Mouse (Mus musculus) embryonic facial prominence, embryonic 10.5 days (tissue): ENCODE data around the gene Ubap2. TPM values are rescaled to one million over a fixed set of nuclear protein-coding genes. Genes with fewer than 3 reads are reported as not detected.

Experiments used
- DNase-seq: peaks from one replicate; pipeline ENCODE4 v3.0.0-alpha.2; 2017; ENCODE audit warnings: low spot score
- H3K27ac ChIP-seq: fragments of 300-500 bp; sonication (generic); replicated peaks from 2 replicates; pipeline ENCODE4 v1.5.1; 2016; ENCODE audit warnings: mild to moderate bottlenecking
- H3K27me3 ChIP-seq: fragments of 300-500 bp; sonication (generic); replicated peaks from 2 replicates; pipeline ENCODE4 v1.6.1; 2016; ENCODE audit warnings: low read depth, mild to moderate bottlenecking; ENCODE audit not compliant: poor library complexity, severe bottlenecking
- H3K36me3 ChIP-seq: fragments of 300-500 bp; sonication (generic); replicated peaks from 2 replicates; pipeline ENCODE4 v1.6.1; 2016; ENCODE audit warnings: mild to moderate bottlenecking, moderate library complexity
- H3K4me1 ChIP-seq: fragments of 300-500 bp; sonication (generic); 2 replicates; pipeline ENCODE4 v1.6.1; 2016
- H3K4me3 ChIP-seq: fragments of 300-500 bp; sonication (generic); 2 replicates; pipeline ENCODE4 v1.5.1; 2016; ENCODE audit warnings: mild to moderate bottlenecking, moderate library complexity
- H3K9me3 ChIP-seq: fragments of 300-500 bp; sonication (generic); 2 replicates; pipeline ENCODE4 v1.6.1; 2016; ENCODE audit warnings: mild to moderate bottlenecking
- whole genome bisulfite sequencing: fragments of 180-500 bp; shearing (Covaris S2); methylation state at CpG from one replicate; pipeline ENCODE4 v1.1.7; 2016; 5-methylcytosine and 5-hydroxymethylcytosine counted together
- polyA plus RNA-seq: library from polyadenylated mRNA; unstranded; fragments of >200 nt; fragmentation: Nextera tagmentation; extraction: Ambion mirVana; gene quantifications from 2 replicates; pipeline ENCODE4 v1.2.1, GENCODE M21; 2016

The Ubap2 gene
- polyA plus RNA-seq, 1 experiment from 2014 or later, result 95.7 TPM

DNA sequence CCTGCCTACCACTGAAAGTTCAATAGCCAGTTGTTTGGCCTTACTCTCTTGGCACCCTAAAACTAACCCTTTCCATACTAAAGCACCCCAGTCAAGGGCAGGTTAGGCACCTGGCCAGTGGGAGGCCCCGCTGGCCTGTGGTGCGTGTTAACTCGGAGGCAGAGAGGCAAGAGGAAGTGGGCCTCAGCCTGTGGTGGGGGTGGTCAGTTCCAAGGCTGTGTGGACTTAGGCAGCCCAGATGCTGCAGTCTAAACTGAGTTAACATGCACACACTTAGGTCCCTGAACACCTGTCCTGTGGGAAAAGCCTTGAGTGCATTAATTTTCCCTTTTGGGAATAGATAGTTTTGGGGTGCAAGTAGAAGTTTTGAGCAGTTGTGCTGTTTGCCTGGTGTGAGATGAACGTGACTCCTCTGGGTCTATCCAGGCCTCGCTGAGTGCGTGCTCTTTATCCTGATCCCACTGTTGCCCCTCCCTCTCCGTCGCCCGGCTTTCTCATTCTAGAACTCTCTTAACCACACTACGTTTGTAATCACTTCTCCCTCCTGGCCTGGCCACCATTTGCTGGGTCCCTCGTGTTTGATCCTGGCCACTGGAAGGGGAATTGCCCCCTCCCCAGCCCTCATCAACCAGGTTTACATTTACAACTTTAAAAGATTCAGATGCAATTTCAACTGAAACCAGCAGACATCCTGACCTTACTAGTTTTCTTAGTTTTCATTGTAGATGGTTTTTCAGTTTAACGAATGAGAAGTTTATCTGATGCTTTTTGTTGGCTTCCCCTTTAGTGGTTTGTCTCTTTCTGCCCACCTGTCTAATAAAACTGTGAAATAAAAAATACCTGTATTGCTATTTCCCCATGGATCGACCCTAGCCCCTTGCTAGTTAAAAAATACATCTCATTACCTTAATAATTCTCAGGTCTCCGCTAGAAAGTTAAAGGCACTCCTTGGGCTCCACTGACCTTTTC, 82.1 kb downstream of the Ubap2 start:
- no peak overlapping the region for H3K27ac ChIP-seq
- 76% methylated on average over 14 of the region's 14 CpGs for WGBS
- H3K9me3 ChIP-seq, result no peaks in the 10 kb centered on the region
- no peaks in the 10 kb centered on the region for H3K27me3 ChIP-seq
- H3K36me3 ChIP-seq, result peaks cover 99% of the 10 kb centered on the region
- no peaks in the 10 kb centered on the region for H3K4me1 ChIP-seq
- no peak for DNase-seq
- H3K4me3 ChIP-seq, result no peak overlapping the region

DNA sequence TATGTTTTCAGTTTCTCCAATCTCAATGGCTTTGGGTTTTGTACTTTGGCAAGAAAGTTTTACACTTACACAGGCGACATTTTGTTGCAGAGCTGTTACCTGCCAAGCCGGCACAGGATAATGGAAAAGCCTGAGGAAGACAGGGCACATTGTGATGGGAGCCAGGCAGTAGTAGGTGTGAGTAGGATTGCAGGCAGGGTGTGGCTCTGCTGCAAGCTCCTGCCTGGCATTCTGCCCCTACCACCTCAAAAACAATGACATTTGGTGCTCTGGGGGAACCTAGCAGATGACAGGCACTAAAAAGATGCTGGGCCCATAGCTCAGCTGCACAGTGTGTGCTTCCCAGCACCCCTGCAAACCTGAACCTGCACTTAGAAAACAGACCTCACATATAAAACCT, 85.1 kb downstream of the Ubap2 start:
- H3K9me3 ChIP-seq, result no peaks in the 10 kb centered on the region
- H3K4me3 ChIP-seq, result no peak overlapping the region
- peaks cover 99% of the 10 kb centered on the region for H3K36me3 ChIP-seq
- H3K27ac ChIP-seq, result no peak overlapping the region
- H3K27me3 ChIP-seq, result no peaks in the 10 kb centered on the region
- H3K4me1 ChIP-seq, result no peaks in the 10 kb centered on the region
- 91% methylated on average over 2 of the region's 2 CpGs for WGBS
- DNase-seq, result no peak

DNA sequence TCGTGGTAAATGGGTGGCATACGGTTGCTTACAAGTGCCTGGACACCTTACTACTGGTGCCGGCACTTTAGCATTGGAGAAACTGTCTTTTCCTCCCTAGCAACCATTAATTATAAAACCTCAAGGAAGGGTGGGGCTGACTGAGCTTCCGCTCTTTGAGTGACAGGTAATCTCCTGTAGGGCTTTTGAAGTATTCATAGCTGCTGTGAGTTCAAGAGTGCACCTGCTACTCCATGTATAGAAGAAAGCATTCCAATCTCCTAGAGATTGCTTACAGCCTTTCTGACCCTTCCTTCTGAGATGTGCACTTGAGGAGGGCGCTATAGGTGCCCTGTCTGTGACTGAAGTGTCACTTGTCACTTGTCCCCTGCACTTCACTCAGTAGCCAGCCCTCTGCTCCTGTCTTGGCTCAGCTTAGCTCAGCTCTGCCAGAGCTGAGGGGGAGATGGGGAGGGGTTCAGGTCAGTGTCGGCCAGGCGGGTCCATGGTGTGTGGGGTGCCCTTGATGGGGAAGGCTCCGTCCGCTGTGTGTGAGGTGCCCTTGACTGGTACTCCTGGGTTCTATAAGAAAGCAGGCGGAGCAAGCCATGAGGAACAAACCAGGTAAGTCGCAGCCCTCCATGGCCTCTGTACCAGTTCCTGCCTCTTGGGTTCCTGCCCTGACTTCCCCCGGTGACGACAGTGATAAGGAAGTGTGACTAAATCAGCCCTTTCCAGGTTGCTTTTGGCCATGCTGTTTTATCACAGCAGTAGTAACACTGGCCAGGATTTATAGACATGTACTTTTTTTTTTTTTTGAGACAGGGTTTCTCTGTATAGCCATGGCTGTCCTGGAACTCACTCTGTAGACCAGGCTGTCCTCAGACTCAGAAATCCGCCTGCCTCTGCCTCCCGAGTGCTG, 94.9 kb downstream of the Ubap2 start:
- Histone ChIP-seq H3K4me3 (no peak overlapping the region), H3K27me3 (no peaks in the 10 kb centered on the region), H3K9me3 (no peaks in the 10 kb centered on the region), H3K4me1 (no peaks in the 10 kb centered on the region), H3K36me3 (peaks cover 88% of the 10 kb centered on the region), H3K27ac (no peak overlapping the region)
- WGBS, result 92% methylated on average over 15 of the region's 15 CpGs
- no peak for DNase-seq

DNA sequence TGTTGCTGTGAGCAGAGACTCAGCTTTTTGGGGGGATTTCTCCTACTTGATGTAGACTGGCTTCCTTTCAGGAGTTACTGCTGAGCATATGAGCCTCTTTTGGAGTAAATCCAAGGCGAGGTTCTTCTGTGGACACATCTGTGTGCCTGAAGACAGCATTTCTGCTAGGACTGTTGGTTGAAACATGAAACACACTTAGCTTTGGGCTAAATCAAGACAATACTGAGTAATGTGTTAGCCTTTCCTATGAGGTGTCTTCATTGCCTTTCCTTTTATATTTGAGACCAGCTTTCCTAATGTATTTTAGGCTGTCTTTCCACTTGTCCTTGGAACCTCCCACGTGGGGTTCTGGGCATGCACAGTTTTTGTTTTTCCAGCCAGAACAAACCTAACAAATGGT, 100.3 kb downstream of the Ubap2 start:
- Histone ChIP-seq H3K27me3 (no peaks in the 10 kb centered on the region), H3K36me3 (peaks cover 71% of the 10 kb centered on the region), H3K27ac (no peak overlapping the region), H3K9me3 (no peaks in the 10 kb centered on the region), H3K4me1 (no peaks in the 10 kb centered on the region), H3K4me3 (no peak overlapping the region)
- WGBS, result 83% methylated on average over 2 of the region's 2 CpGs
- DNase-seq, result no peak

DNA sequence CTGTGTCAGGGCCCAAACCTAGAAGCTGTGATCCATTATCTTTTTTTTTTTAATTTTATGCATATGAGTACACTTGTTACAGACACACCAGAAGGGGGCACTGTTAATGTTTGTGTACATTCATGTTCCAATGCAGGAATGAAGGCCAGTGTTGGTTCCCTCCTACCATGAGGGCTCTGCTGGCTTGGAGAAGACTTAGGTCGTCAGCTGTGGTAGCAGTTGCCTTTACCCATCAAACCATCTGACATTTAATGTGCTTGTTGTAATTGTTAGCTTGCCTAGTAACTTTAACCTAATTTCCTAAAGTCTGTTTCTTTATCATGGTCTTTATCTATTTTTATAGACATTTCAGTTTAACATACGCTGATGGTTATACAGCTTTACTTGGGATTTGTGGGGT, 104.0 kb downstream of the Ubap2 start:
- H3K9me3 ChIP-seq, result no peaks in the 10 kb centered on the region
- H3K4me3 ChIP-seq, result no peak overlapping the region
- peaks cover 62% of the 10 kb centered on the region for H3K36me3 ChIP-seq
- no peaks in the 10 kb centered on the region for H3K27me3 ChIP-seq
- no peaks in the 10 kb centered on the region for H3K4me1 ChIP-seq
- DNase-seq, result no peak
- 85% methylated on average over 2 of the region's 2 CpGs for WGBS
- H3K27ac ChIP-seq, result no peak overlapping the region

DNA sequence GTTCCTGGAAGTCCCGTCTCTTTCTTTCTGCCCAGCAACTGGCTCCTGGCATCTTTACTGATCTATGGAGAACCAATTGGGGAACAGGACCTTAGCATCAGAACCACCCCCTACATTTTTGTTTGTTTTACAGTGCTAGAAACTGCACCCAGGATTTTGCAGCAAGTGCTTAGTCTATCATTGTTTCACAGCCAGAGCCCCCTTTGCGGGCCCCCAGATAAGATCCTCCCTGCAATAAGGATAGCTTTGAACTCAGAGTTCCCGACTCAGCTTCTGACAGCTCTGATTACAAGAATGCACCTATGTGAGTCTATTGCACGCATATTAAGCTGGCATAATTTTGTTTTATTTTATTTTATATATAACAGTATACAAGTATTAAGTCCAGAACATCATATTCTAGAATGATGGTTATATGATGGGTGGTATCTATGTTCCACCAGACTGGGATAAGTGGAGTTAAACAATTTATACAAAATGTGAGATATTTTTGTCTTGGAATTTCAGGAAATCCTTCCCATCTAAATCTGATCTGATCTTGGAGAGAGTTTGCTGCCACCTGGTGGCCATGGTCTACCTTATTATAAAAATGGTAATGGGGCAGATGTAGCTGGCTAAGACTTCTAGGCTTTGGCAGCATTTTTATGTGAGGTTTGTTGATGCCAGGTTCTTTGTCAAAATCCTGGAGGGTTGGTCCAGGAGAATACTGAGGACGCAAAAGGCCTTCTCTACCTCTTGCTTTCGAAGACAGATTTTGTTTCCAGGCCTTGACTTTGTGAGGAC, 109.1 kb downstream of the Ubap2 start:
- H3K9me3 ChIP-seq, result no peaks in the 10 kb centered on the region
- H3K4me1 ChIP-seq, result no peaks in the 10 kb centered on the region
- H3K27me3 ChIP-seq, result no peaks in the 10 kb centered on the region
- WGBS, result 80% methylated on average over 6 of the region's 6 CpGs
- H3K4me3 ChIP-seq, result no peak overlapping the region
- H3K36me3 ChIP-seq, result peaks cover 50% of the 10 kb centered on the region
- no peak overlapping the region for H3K27ac ChIP-seq
- DNase-seq, result peak; percentile 74

DNA sequence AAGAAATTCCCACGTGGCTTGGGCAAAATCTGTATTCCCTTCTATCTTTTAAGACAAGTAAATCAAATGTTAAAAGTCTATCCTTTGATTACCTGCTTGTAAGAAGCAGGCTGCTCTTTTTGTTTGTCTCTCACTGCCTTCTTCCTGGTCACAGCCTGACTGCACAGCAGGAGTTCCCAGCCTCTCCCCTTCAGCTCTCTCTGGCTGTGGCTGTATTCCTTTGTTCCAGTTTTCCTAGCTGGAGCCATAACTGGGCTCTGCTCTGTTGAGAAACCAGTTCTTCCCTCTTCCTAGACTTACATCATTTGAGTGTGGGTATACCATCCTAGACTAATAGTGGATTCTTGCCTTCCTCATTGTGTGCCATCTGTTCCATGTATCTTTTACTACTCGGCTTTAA, 110.0 kb downstream of the Ubap2 start:
- H3K27me3 ChIP-seq, result no peaks in the 10 kb centered on the region
- no peak overlapping the region for H3K4me3 ChIP-seq
- H3K27ac ChIP-seq, result no peak overlapping the region
- peaks cover 42% of the 10 kb centered on the region for H3K36me3 ChIP-seq
- WGBS, result 34% methylated on average over 2 of the region's 2 CpGs
- no peak for DNase-seq
- no peaks in the 10 kb centered on the region for H3K4me1 ChIP-seq
- H3K9me3 ChIP-seq, result no peaks in the 10 kb centered on the region

DNA sequence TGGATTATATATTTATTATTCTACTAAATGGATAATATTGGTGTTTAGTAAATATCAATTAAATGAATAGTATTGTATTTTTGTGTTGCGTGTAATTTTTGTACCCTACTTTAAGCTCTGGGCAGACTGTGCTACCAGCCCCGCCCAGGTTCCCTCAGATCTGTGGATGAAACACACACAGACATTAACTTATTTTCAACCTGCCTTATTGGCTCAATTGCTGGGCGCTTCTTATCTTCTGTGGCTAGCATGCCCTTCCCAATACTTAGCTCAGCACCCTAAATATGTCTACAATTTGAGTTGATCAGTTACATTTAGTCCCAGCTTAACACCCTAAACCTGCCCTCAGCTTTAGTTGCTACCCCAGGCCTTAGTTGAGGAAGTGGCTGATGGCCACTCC, 113.7 kb downstream of the Ubap2 start:
- no peaks in the 10 kb centered on the region for H3K27me3 ChIP-seq
- 94% methylated on average over 3 of the region's 3 CpGs for WGBS
- H3K36me3 ChIP-seq, result peaks cover 17% of the 10 kb centered on the region; the same call in 1 of the 2 replicates
- DNase-seq, result no peak
- no peak overlapping the region for H3K27ac ChIP-seq
- H3K4me1 ChIP-seq, result no peaks in the 10 kb centered on the region
- no peak overlapping the region for H3K4me3 ChIP-seq
- H3K9me3 ChIP-seq, result no peaks in the 10 kb centered on the region

DNA sequence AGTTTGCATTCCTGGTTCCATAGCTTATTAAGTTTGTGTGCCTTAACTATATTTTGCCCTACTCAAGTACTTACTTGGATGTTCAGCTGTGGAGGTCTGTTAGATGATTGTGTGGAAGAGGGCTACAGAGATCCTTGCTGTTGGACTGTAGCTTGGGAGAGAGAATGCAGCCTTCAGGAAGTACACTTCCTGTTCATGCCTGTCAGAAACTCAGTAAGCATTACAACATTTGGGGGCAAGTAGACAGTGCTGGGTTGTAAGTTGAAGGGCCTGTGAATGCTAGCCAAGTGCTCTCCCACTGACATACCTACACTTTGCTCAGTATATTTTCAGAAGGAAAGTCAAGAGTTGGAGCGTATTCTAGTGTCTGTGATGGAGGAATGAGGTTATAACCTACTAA, 116.7 kb downstream of the Ubap2 start:
- no peak overlapping the region for H3K4me3 ChIP-seq
- no peaks in the 10 kb centered on the region for H3K27me3 ChIP-seq
- WGBS, result 91% methylated on average over 1 of the region's 1 CpGs
- H3K27ac ChIP-seq, result no peak overlapping the region
- H3K9me3 ChIP-seq, result no peaks in the 10 kb centered on the region
- no peaks in the 10 kb centered on the region for H3K4me1 ChIP-seq
- H3K36me3 ChIP-seq, result 0 out of 2 replicates have a peak, but pooled peaks cover 6% of the 10 kb centered on the region
- DNase-seq, result no peak

DNA sequence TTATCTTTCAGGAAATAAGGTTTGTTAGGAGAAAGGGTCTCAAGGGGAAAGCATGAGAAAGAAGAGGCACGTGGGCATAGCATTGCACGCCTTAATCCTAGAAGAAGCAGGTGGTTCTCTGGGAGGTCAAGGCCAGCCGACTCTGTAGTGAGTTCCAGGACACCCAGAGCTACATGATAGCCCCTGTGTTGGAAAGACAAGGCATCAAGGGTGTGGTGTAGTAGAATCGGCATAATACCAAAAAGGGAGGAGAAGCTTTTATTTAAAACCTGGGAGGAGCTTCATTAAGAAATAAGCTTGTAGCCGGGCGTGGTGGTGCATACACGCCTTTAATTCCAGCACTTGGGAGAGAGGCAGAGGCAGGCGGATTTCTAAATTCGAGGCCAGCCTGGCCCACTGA, 118.0 kb downstream of the Ubap2 start:
- Histone ChIP-seq H3K9me3 (no peaks in the 10 kb centered on the region), H3K4me3 (no peak overlapping the region), H3K4me1 (no peaks in the 10 kb centered on the region), H3K27ac (no peak overlapping the region), H3K27me3 (no peaks in the 10 kb centered on the region), H3K36me3 (peaks cover 10% of the 10 kb centered on the region; the same call in 1 of the 2 replicates)
- DNase-seq, result no peak
- WGBS, result 87% methylated on average over 9 of the region's 9 CpGs

DNA sequence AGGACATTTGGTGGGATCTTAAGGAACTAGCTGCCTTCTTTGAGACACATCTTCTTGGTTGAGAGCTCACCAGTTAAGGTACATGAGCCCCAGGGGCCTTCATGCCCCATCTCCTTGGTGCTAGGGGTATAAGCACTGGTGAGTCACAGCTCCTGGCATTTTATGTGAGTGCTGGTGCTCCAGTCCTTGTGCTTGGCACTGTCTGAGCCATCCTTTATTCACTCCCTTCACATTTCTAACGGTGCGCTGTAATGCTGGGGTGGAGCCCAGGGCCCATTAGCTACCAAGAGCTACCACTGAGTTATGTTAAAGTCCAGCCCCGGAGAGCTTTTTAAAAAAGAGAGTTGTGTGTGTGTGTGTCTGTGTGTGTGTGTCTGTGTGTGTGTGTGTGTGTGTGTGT, 121.8 kb downstream of the Ubap2 start:
- H3K27me3 ChIP-seq, result no peaks in the 10 kb centered on the region
- peaks cover 33% of the 10 kb centered on the region for H3K36me3 ChIP-seq
- H3K9me3 ChIP-seq, result no peaks in the 10 kb centered on the region
- DNase-seq, result no peak
- no peaks in the 10 kb centered on the region for H3K4me1 ChIP-seq
- H3K4me3 ChIP-seq, result no peak overlapping the region
- no peak overlapping the region for H3K27ac ChIP-seq
- WGBS, result 96% methylated on average over 3 of the region's 3 CpGs

DNA sequence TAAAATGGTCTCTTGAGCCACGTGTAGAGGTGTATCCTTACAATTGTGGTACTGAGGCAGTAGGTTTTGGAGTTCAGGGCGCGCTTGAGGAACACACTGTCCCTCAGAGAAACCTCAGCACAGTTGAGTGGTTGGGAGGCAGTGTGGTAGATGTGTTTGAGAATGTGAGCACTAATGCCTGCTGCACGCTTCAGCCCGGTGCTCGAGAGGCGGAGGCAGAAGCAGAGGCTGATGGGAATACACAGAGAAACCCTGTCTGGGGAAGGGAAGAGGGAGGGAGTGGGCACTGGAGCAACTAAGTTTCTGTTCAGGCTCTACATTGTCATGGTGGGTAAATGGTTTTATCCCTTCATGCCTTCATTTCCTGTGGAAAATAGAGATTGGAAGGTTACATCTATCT, 123.8 kb downstream of the Ubap2 start:
- DNase-seq, result no peak
- Histone ChIP-seq H3K4me1 (no peaks in the 10 kb centered on the region), H3K9me3 (no peaks in the 10 kb centered on the region), H3K27ac (no peak overlapping the region), H3K27me3 (no peaks in the 10 kb centered on the region), H3K36me3 (peaks cover 46% of the 10 kb centered on the region), H3K4me3 (no peak overlapping the region)
- 92% methylated on average over 7 of the region's 7 CpGs for WGBS
